Mouse (Mus musculus): ENCODE results near the gene Kif23. TPM values are rescaled to one million over a fixed set of nuclear protein-coding genes. Genes with fewer than 3 reads are reported as not detected.
A peak's percentile ranks its signal among the peaks of the same experiment; 100 is the strongest.

Gene Kif23
- 106 and 112 TPM in 2 replicates for polyA plus RNA-seq (2015; fragmentation: Nextera tagmentation; extraction: Ambion mirVana)

- Histone ChIP-seq H3K9me3 (no peaks in the 10 kb centered on the region), H3K9ac (peak within 1 kb of the TSS; percentile 58), H3K36me3 (no peaks in the 10 kb centered on the region; the same call in 1 of the 2 replicates), H3K4me3 (replicated peaks) (peak within 1 kb of the TSS; percentile 75), H3K4me2 (peak within 1 kb of the TSS; percentile 97), H3K27me3 (replicated peaks) (no peaks in the 10 kb centered on the region), H3K27ac (peak within 1 kb of the TSS; percentile 82), H3K4me1 (peaks cover 3% of the 10 kb centered on the region; the same call in 1 of the 2 replicates)
- under 1% methylated on average over 44 of the region's 44 CpGs for WGBS
- ATAC-seq (ENCODE audit: insufficient read depth, low FRiP score, low read depth), result peak; percentile 93
These were observed at the start of gene Kif23 for GRCm38 (mm10) chr9:61946623-61947401. TSS of gene Kif23 (minus strand) at chr9:61946774.

- Histone ChIP-seq H3K9me3 (no peaks in the 10 kb centered on the region), H3K27me3 (replicated peaks) (no peaks in the 10 kb centered on the region), H3K27ac (peak overlapping the region; percentile 32; the same call in 1 of the 2 replicates), H3K4me2 (no peak overlapping the region), H3K4me3 (replicated peaks) (no peak overlapping the region), H3K36me3 (no peaks in the 10 kb centered on the region), H3K9ac (no peak overlapping the region), H3K4me1 (0 out of 2 replicates have a peak, but pooled peaks cover 3% of the 10 kb centered on the region)
- no peak for ATAC-seq (ENCODE audit: insufficient read depth, low FRiP score, low read depth)
- 39% methylated on average over 4 of the region's 4 CpGs for WGBS
These were observed 44.6 kb upstream of the Kif23 start for GRCm38 (mm10) chr9:61991158-61991557.

DNA sequence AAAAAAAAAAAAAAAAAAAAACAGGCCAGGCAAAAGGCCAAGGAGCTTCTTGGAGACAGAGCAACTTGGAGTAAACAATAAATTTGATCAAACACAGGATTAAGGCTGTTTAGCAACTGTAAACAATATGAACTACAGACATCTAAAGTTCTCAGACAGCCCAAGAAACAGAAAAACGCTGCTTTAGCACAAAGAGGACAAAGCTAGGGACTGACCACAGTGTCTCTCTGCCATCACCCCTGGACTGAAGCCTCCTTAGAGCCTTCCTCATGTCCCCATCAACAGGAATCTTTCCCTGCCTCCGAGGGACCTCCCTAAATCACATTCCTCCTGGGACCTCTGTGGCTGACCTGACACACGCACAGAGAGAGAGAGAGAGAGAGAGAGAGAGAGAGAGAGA, 44.2 kb upstream of the Kif23 start:
- Histone ChIP-seq H3K36me3 (no peaks in the 10 kb centered on the region), H3K9me3 (no peaks in the 10 kb centered on the region), H3K4me1 (0 out of 2 replicates have a peak, but pooled peaks cover 3% of the 10 kb centered on the region), H3K27ac (peak overlapping the region; percentile 32; the same call in 1 of the 2 replicates), H3K4me3 (replicated peaks) (no peak overlapping the region), H3K4me2 (no peak overlapping the region), H3K27me3 (replicated peaks) (no peaks in the 10 kb centered on the region), H3K9ac (no peak overlapping the region)
- no peak for ATAC-seq (ENCODE audit: insufficient read depth, low FRiP score, low read depth)
- WGBS, result 33% methylated on average over 3 of the region's 3 CpGs

GRCm38 (mm10) chr9:61986055-61986454, 39.5 kb upstream of the Kif23 start:
- 81% methylated on average over 7 of the region's 7 CpGs for WGBS
- Histone ChIP-seq H3K27me3 (replicated peaks) (no peaks in the 10 kb centered on the region), H3K36me3 (no peaks in the 10 kb centered on the region), H3K4me1 (0 out of 2 replicates have a peak, but pooled peaks cover 3% of the 10 kb centered on the region), H3K9me3 (no peaks in the 10 kb centered on the region), H3K4me3 (replicated peaks) (no peak overlapping the region), H3K9ac (no peak overlapping the region), H3K27ac (no peak overlapping the region), H3K4me2 (no peak overlapping the region)
- no peak for ATAC-seq (ENCODE audit: insufficient read depth, low FRiP score, low read depth)

- no peaks in the 10 kb centered on the region for H3K36me3 ChIP-seq
These were observed 38.7 kb upstream of the Kif23 start for GRCm38 (mm10) chr9:61985183-61985863.

DNA sequence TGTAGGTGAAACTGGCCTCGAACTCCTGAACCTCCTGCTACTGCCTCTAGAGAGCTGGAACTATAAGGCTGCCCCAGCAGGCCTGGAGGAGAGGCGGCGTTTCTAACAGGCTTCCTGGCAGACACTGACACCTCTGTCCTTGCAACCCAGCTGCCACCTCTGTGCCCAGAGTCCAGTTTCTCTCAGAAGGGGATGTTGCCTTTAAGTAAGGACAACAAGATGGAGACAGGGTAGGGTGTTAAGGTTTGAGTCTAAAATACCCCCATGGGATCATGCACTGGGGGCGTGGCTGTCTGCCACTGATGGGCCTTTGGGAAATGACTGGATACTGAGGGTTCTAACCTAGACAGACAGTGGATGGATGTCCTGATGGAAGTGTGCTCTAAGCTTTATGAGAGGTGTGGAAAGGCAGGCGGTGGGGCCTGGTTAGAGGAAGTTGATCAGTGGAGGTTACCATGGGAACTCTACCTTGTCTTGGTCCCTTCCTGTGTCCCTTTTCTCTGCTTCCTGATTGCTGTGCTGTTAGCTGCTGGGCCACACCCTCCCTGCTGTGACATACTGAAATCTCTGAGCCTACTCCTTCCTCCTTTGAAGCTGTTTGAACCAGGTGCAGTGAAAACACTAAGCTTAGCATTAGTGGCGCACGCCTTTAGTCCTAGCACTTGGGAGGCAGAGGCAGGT, 36.5 kb upstream of the Kif23 start:
- 82% methylated on average over 7 of the region's 7 CpGs for WGBS

More at GRCm38 (mm10) chr9:61985183-61985863, 38.7 kb upstream of the Kif23 start:
- Histone ChIP-seq H3K27ac (no peak overlapping the region), H3K4me3 (replicated peaks) (no peak overlapping the region), H3K4me2 (no peak overlapping the region), H3K4me1 (0 out of 2 replicates have a peak, but pooled peaks cover 3% of the 10 kb centered on the region), H3K27me3 (replicated peaks) (no peaks in the 10 kb centered on the region), H3K9me3 (no peaks in the 10 kb centered on the region), H3K9ac (no peak overlapping the region)
- no peak for ATAC-seq (ENCODE audit: insufficient read depth, low FRiP score, low read depth)
- WGBS, result 49% methylated on average over 11 of the region's 11 CpGs

GRCm38 (mm10) chr9:61981876-61982275, 35.3 kb upstream of the Kif23 start:
- no peaks in the 10 kb centered on the region for H3K9me3 ChIP-seq
- no peak overlapping the region for H3K4me2 ChIP-seq
- no peak overlapping the region for H3K9ac ChIP-seq
- H3K27ac ChIP-seq, result no peak overlapping the region
- H3K4me1 ChIP-seq, result 0 out of 2 replicates have a peak, but pooled peaks cover 3% of the 10 kb centered on the region
- H3K4me3 ChIP-seq (replicated peaks), result no peak overlapping the region
- 70% methylated on average over 5 of the region's 5 CpGs for WGBS
- no peak for ATAC-seq (ENCODE audit: insufficient read depth, low FRiP score, low read depth)
- no peaks in the 10 kb centered on the region for H3K36me3 ChIP-seq
- no peaks in the 10 kb centered on the region for H3K27me3 ChIP-seq (replicated peaks)

More for the DNA sequence above, 36.5 kb upstream of the Kif23 start:
- Histone ChIP-seq H3K4me1 (0 out of 2 replicates have a peak, but pooled peaks cover 3% of the 10 kb centered on the region), H3K4me3 (replicated peaks) (no peak overlapping the region), H3K36me3 (no peaks in the 10 kb centered on the region), H3K9ac (no peak overlapping the region), H3K27ac (no peak overlapping the region), H3K27me3 (replicated peaks) (no peaks in the 10 kb centered on the region), H3K4me2 (no peak overlapping the region), H3K9me3 (no peaks in the 10 kb centered on the region)
- ATAC-seq (ENCODE audit: insufficient read depth, low FRiP score, low read depth), result no peak

DNA sequence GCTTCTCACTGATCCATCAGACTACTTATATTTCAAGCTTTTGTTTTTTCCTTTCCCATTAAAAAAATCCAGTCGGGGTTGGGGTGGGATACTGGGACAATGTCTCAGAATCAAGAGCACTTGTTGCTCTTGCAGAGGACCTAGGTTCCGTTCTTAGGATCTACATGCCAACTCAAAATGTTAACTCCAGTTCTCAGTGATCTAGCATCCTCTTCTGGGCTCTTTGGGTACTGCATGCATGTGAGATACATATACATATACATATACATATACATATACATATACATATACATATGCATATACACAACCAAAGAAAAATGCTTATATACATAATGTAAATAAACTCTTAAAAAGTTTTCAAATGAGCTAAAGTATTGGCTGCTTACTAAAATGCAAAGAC, 33.4 kb upstream of the Kif23 start:
- Histone ChIP-seq H3K4me3 (replicated peaks) (no peak overlapping the region), H3K4me1 (no peaks in the 10 kb centered on the region), H3K36me3 (no peaks in the 10 kb centered on the region), H3K27me3 (replicated peaks) (no peaks in the 10 kb centered on the region), H3K9ac (no peak overlapping the region), H3K9me3 (no peaks in the 10 kb centered on the region), H3K27ac (no peak overlapping the region), H3K4me2 (no peak overlapping the region)
- 89% methylated on average over 2 of the region's 2 CpGs for WGBS
- no peak for ATAC-seq (ENCODE audit: insufficient read depth, low FRiP score, low read depth)

DNA sequence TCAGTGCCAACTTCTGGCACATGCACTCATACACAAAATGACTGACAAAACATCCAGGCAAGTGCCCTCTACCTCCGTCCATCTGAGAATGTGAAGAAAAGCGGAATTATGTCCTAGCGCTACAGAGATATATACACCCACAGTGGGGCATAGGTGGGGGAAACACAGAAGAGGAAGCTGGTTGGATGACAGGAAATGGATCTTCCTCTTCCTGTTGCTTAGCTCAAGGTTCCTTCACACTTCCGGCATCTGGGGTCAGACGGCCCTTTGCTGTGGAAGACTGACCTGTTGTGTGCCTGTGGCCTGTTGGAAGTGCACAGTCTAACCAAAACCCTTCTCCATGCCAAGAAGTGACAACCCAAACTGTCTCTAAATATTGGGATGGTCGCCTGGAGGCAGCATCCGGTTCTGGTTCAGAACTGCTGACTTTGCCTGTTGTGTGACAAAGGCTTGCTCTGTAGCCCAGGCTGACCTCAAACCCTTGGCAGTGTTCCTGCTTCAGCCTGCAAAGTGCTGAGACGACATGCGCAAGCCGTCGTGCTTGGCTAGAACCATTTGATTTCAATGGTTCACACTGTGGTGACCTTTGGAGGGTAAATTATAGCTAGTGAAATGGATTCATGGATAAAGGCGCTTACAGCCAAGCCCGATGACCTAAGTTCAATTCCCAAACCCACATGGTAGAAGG, 30.8 kb upstream of the Kif23 start:
- H3K27ac ChIP-seq, result no peak overlapping the region
- no peak overlapping the region for H3K4me3 ChIP-seq (replicated peaks)
- H3K36me3 ChIP-seq, result no peaks in the 10 kb centered on the region
- H3K4me1 ChIP-seq, result no peaks in the 10 kb centered on the region
- no peak overlapping the region for H3K4me2 ChIP-seq
- 82% methylated on average over 13 of the region's 13 CpGs for WGBS
- H3K9ac ChIP-seq, result no peak overlapping the region
- H3K27me3 ChIP-seq (replicated peaks), result no peaks in the 10 kb centered on the region
- H3K9me3 ChIP-seq, result no peaks in the 10 kb centered on the region
- no peak; the same call in 1 of the 2 replicates for ATAC-seq (ENCODE audit: insufficient read depth, low FRiP score, low read depth)

- 69% methylated on average over 9 of the region's 9 CpGs for WGBS
- Histone ChIP-seq H3K9ac (no peak overlapping the region), H3K36me3 (no peaks in the 10 kb centered on the region), H3K27me3 (replicated peaks) (no peaks in the 10 kb centered on the region), H3K9me3 (no peaks in the 10 kb centered on the region), H3K4me1 (no peaks in the 10 kb centered on the region), H3K4me2 (no peak overlapping the region), H3K27ac (no peak overlapping the region), H3K4me3 (replicated peaks) (no peak overlapping the region)
- ATAC-seq (ENCODE audit: insufficient read depth, low FRiP score, low read depth), result no peak
These were observed 25.5 kb upstream of the Kif23 start for GRCm38 (mm10) chr9:61972031-61972430.

GRCm38 (mm10) chr9:61971045-61971444, 24.5 kb upstream of the Kif23 start:
- H3K4me2 ChIP-seq, result no peak overlapping the region
- H3K27me3 ChIP-seq (replicated peaks), result no peaks in the 10 kb centered on the region
- no peaks in the 10 kb centered on the region for H3K4me1 ChIP-seq
- ATAC-seq (ENCODE audit: insufficient read depth, low FRiP score, low read depth), result no peak
- no peaks in the 10 kb centered on the region for H3K9me3 ChIP-seq
- H3K4me3 ChIP-seq (replicated peaks), result no peak overlapping the region
- H3K9ac ChIP-seq, result no peak overlapping the region
- H3K27ac ChIP-seq, result no peak overlapping the region
- no peaks in the 10 kb centered on the region for H3K36me3 ChIP-seq
- WGBS, result 63% methylated on average over 3 of the region's 3 CpGs

Measured in stomach, embryonic 15.5 days (tissue).